Mouse (Mus musculus) forebrain, embryonic 11.5 days (tissue): ENCODE results near the gene Lin52. TPM values are rescaled to one million over a fixed set of nuclear protein-coding genes. Genes with fewer than 3 reads are reported as not detected.

Source experiments
- ATAC-seq: fragments of 200-750 bp; cut with Nextera tagmentation; replicated peaks from 2 replicates; pipeline ENCODE4 v1.8.0; 2017; ENCODE audit warnings: moderate TSS enrichment; ENCODE audit not compliant: low FRiP score
- DNase-seq: peaks from one replicate; pipeline ENCODE4 v3.0.0-alpha.2; 2017; ENCODE audit warnings: low spot score
- H3K27ac ChIP-seq: fragments of 300-500 bp; sonication (generic); 2 replicates; pipeline ENCODE4 v1.5.1; 2014; ENCODE audit warnings: low read depth, low read length
- H3K27me3 ChIP-seq: fragments of 300-500 bp; sonication (generic); 2 replicates; pipeline ENCODE4 v1.6.1; 2014; ENCODE audit warnings: mild to moderate bottlenecking, low read length, mixed read lengths; ENCODE audit not compliant: control insufficient read depth, insufficient read depth
- H3K36me3 ChIP-seq: fragments of 300-500 bp; sonication (generic); 2 replicates; pipeline ENCODE4 v1.6.1; 2014; ENCODE audit warnings: mild to moderate bottlenecking, low read length, moderate library complexity, mixed read lengths; ENCODE audit not compliant: control insufficient read depth, insufficient read depth
- H3K4me1 ChIP-seq: fragments of 300-500 bp; sonication (generic); replicated peaks from 2 replicates; pipeline ENCODE4 v1.6.1; 2014; ENCODE audit warnings: low read length, mixed read lengths; ENCODE audit not compliant: control insufficient read depth, insufficient read depth
- H3K4me2 ChIP-seq: fragments of 300-500 bp; sonication (generic); 2 replicates; pipeline ENCODE4 v1.6.1; 2014; ENCODE audit warnings: low read depth, mild to moderate bottlenecking, low read length, moderate library complexity, mixed read lengths; ENCODE audit not compliant: severe bottlenecking
- H3K4me3 ChIP-seq: fragments of 300-500 bp; sonication (generic); 2 replicates; pipeline ENCODE4 v1.5.1; 2014; ENCODE audit warnings: low read depth, low read length
- H3K9ac ChIP-seq: fragments of 300-500 bp; sonication (generic); 2 replicates; pipeline ENCODE4 v1.6.1; 2014; ENCODE audit warnings: low read length
- H3K9me3 ChIP-seq: fragments of 300-500 bp; sonication (generic); 2 replicates; pipeline ENCODE4 v1.6.1; 2016; ENCODE audit warnings: low read length, mixed read lengths; ENCODE audit not compliant: control insufficient read depth
- WGBS: fragments of 180-500 bp; shearing (Covaris S2); extraction: QIAGEN DNeasy Blood & Tissue Kit; methylation state at CpG from one replicate; pipeline ENCODE4 v1.1.7; 2014; 5-methylcytosine and 5-hydroxymethylcytosine counted together
- polyA plus RNA-seq: library from polyadenylated mRNA; unstranded; fragments of >200 nt; fragmentation: Nextera tagmentation; extraction: Ambion mirVana; gene quantifications from 2 replicates; pipeline ENCODE4 v1.2.1, GENCODE M21; 2014

Lin52 gene
- polyA plus RNA-seq, 1 experiment from 2014 or later = 36.5 TPM

- Histone ChIP-seq H3K27ac (no peak within 1 kb of the TSS), H3K4me1 (peaks cover 11% of the 10 kb centered on the region; the same call in 1 of the 2 replicates), H3K9me3 (no peaks in the 10 kb centered on the region), H3K4me3 (peak within 1 kb of the TSS; percentile 16; the same call in 1 of the 2 replicates), H3K9ac (no peak within 1 kb of the TSS), H3K4me2 (peak within 1 kb of the TSS; percentile 36), H3K27me3 (peaks cover 64% of the 10 kb centered on the region), H3K36me3 (no peaks in the 10 kb centered on the region)
- WGBS = 1% methylated on average over 25 of the region's 25 CpGs
- DNase-seq (peak; percentile 65), ATAC-seq (no peak; the same call in 1 of the 2 replicates)
These were observed 118.2 kb downstream of the Lin52 start, which contains the start of gene Vsx2 for GRCm38 (mm10) chr12:84569336-84569970. Gene Vsx2 (plus strand): TSS chr12:84569762.

- peak overlapping the region; percentile 36 for H3K4me2 ChIP-seq
- H3K36me3 ChIP-seq = no peaks in the 10 kb centered on the region
- peak overlapping the region; percentile 16; the same call in 1 of the 2 replicates for H3K4me3 ChIP-seq
- H3K9ac ChIP-seq = no peak overlapping the region
- DNase-seq (peak; percentile 68), ATAC-seq (no peak)
- peaks cover 64% of the 10 kb centered on the region for H3K27me3 ChIP-seq
- H3K9me3 ChIP-seq = no peaks in the 10 kb centered on the region
- H3K4me1 ChIP-seq = peaks cover 11% of the 10 kb centered on the region; the same call in 1 of the 2 replicates
- H3K27ac ChIP-seq = no peak overlapping the region
- WGBS = under 1% methylated on average over 40 of the region's 40 CpGs
These were observed 118.9 kb downstream of the Lin52 start for GRCm38 (mm10) chr12:84569976-84570693.

- no peaks in the 10 kb centered on the region for H3K9me3 ChIP-seq
- H3K4me2 ChIP-seq = no peak overlapping the region
- H3K4me1 ChIP-seq = peaks cover 11% of the 10 kb centered on the region; the same call in 1 of the 2 replicates
- H3K36me3 ChIP-seq = no peaks in the 10 kb centered on the region
- H3K9ac ChIP-seq = no peak overlapping the region
- no peak for ATAC-seq
- H3K27me3 ChIP-seq = peaks cover 64% of the 10 kb centered on the region
- DNase-seq = peak; percentile 65
- no peak overlapping the region for H3K27ac ChIP-seq
- H3K4me3 ChIP-seq = no peak overlapping the region
- 1% methylated on average over 34 of the region's 34 CpGs for WGBS
These were observed 119.6 kb downstream of the Lin52 start for GRCm38 (mm10) chr12:84570694-84571415.

DNA sequence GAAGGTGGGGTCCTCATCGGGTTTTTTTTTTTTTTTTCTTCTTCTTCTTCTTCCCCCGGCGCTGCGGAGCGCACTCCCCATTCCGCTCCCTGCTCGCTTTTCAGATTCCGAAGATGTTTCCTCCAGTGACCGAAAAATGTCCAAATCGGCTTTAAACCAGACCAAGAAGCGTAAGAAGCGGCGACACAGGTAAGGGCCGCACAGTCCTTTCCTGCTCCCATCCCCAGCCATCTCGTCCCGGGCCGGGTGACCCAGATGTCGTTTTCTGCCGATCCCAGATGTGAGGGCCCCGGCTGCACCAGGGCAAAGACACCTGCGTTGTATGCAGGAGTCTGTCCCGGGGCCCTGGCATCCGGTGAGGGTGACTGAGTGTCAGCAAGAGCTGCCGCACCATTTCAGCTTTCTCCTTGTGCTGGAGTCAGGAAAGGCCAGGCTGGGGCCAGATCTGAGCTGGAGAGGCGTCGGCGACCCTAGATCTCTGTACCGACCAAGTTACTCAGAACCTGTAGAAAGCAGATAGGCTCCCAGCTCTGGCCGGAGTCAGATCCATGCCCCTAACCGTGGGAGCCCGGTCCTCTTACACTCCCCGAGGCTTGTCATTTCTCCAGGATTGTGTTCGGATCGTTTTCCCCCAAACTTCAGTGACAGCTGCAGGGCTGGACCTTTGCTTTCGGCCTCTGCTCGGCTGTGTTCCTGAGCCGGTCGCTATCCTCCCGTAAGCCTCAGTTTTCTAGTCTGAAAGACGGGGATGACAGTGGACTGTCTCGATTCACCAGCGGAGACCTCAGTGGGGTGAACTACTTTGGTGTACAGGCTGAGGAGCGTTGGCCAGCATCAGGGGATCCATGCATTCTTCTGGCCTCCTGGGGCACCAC lies 120.5 kb downstream of the Lin52 start:
- Histone ChIP-seq H3K27ac (no peak overlapping the region), H3K4me3 (0 out of 2 replicates have a peak overlapping the region, but pooled peaks have one; percentile 0), H3K36me3 (no peaks in the 10 kb centered on the region), H3K4me2 (no peak overlapping the region), H3K9me3 (no peaks in the 10 kb centered on the region), H3K4me1 (peaks cover 11% of the 10 kb centered on the region; the same call in 1 of the 2 replicates), H3K9ac (no peak overlapping the region), H3K27me3 (peaks cover 64% of the 10 kb centered on the region)
- ATAC-seq (no peak), DNase-seq (peak; percentile 68)
- WGBS = under 1% methylated on average over 43 of the region's 43 CpGs

DNA sequence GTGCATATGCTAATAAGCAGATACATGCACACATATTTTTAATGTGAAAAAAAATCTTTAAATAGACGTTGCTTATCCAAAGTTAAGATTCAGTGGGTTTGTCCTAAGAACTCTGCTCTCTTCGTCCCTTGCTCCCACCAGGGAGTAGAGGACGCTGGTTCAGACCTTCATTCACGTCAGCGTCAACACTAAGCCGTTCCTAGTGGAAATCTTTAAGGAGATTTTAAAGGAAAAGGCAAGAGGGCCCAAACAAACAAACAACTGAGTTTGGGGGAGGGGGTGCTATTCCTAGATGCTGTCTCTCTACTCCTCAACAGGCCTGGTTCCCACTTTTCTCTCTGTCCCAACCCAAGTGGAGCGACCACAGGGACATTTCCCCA lies 121.1 kb downstream of the Lin52 start:
- peaks cover 64% of the 10 kb centered on the region for H3K27me3 ChIP-seq
- no peak overlapping the region for H3K27ac ChIP-seq
- no peak for DNase-seq
- no peak overlapping the region for H3K9ac ChIP-seq
- H3K9me3 ChIP-seq = no peaks in the 10 kb centered on the region
- no peaks in the 10 kb centered on the region for H3K36me3 ChIP-seq
- no peak overlapping the region for H3K4me2 ChIP-seq
- H3K4me1 ChIP-seq = peaks cover 11% of the 10 kb centered on the region; the same call in 1 of the 2 replicates
- 2% methylated on average over 7 of the region's 7 CpGs for WGBS
- no peak overlapping the region for H3K4me3 ChIP-seq
- ATAC-seq = no peak

- no peak overlapping the region for H3K4me2 ChIP-seq
- no peaks in the 10 kb centered on the region for H3K9me3 ChIP-seq
- H3K4me3 ChIP-seq = no peak overlapping the region
- 12% methylated on average over 7 of the region's 7 CpGs for WGBS
- H3K4me1 ChIP-seq = peaks cover 11% of the 10 kb centered on the region; the same call in 1 of the 2 replicates
- H3K27ac ChIP-seq = no peak overlapping the region
- ATAC-seq (no peak), DNase-seq (no peak)
- H3K9ac ChIP-seq = no peak overlapping the region
- H3K27me3 ChIP-seq = peaks cover 57% of the 10 kb centered on the region
- no peaks in the 10 kb centered on the region for H3K36me3 ChIP-seq
These were observed 121.9 kb downstream of the Lin52 start for GRCm38 (mm10) chr12:84573094-84573493.

DNA sequence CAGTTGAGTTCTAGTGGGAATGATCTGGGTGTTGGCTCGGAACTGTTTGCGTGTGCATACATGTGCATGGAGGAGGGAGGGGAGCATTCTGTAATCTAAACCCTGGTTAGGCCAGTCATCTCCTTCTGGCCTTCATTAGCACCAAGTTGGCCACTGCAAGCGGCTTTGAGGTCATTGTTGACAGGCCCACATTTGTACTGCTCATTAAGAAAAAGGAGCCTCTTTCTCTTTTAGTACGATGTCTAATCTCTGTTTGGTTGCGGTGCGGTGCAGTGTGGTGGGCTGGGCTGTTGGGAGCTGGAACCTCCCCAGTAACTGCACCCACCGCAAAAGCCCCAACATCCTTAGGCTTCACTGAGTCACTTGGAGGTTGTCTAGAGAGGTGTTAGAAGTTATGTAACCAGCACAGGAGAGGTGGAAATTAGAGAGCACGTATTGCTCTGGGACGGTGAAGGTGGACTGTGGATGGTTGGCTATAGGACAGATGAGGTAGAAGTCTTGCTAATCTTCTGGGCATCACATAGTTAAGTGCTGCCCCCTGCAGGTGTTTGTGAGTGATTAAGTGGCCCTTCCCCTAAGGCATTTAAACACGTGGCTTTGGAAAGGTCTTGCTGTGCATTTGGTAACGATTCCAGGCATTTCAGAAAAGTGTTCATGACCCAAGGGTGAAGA lies 126.7 kb downstream of the Lin52 start:
- WGBS = 67% methylated on average over 11 of the region's 11 CpGs

More for the DNA sequence above, 126.7 kb downstream of the Lin52 start:
- Histone ChIP-seq H3K4me2 (no peak overlapping the region), H3K27me3 (peaks cover 9% of the 10 kb centered on the region), H3K36me3 (no peaks in the 10 kb centered on the region), H3K9me3 (no peaks in the 10 kb centered on the region), H3K4me3 (no peak overlapping the region), H3K9ac (no peak overlapping the region), H3K27ac (no peak overlapping the region), H3K4me1 (no peaks in the 10 kb centered on the region)
- ATAC-seq (no peak), DNase-seq (no peak)
